Mouse (Mus musculus) erythroblast, embryonic 14.5 days (primary cell): ENCODE data around the gene Srl. TPM values are rescaled to one million over a fixed set of nuclear protein-coding genes. Genes with fewer than 3 reads are reported as not detected.

Experiments used
- H3K27me3 ChIP-seq: 2 replicates; pipeline ENCODE4 v1.6.1; 2012; ENCODE audit warnings: inconsistent platforms; ENCODE audit not compliant: control insufficient read depth
- H3K36me3 ChIP-seq: 2 replicates; pipeline ENCODE4 v1.6.1; 2012; ENCODE audit warnings: mild to moderate bottlenecking, inconsistent platforms; ENCODE audit not compliant: control insufficient read depth
- H3K4me1 ChIP-seq: 2 replicates; pipeline ENCODE4 v1.6.1; 2012; ENCODE audit warnings: inconsistent platforms; ENCODE audit not compliant: control insufficient read depth
- H3K4me3 ChIP-seq: replicated peaks from 2 replicates; pipeline ENCODE3; 2012; ENCODE audit warnings: moderate library complexity, mild to moderate bottlenecking, inconsistent platforms
- H3K9me3 ChIP-seq: 2 replicates; pipeline ENCODE4 v1.6.1; 2012; ENCODE audit warnings: low read length, inconsistent platforms, mixed read lengths; ENCODE audit not compliant: control insufficient read depth
- GATA1 ChIP-seq: IDR thresholded peaks from 2 replicates; pipeline ENCODE4 v1.6.1; 2012; ENCODE audit warnings: low read length, inconsistent platforms, mixed read lengths
- TAL1 ChIP-seq: IDR thresholded peaks from 3 replicates; pipeline ENCODE4 v1.6.1; 2012; ENCODE audit warnings: low read length, inconsistent platforms, mixed read lengths
- polyA plus RNA-seq: library from polyadenylated mRNA; stranded (reverse); fragments of >175 nt; gene quantifications from 2 replicates; pipeline ENCODE4 v1.2.3, GENCODE M21; 2012

Srl gene
- polyA plus RNA-seq, 1 experiment, result not detected

DNA sequence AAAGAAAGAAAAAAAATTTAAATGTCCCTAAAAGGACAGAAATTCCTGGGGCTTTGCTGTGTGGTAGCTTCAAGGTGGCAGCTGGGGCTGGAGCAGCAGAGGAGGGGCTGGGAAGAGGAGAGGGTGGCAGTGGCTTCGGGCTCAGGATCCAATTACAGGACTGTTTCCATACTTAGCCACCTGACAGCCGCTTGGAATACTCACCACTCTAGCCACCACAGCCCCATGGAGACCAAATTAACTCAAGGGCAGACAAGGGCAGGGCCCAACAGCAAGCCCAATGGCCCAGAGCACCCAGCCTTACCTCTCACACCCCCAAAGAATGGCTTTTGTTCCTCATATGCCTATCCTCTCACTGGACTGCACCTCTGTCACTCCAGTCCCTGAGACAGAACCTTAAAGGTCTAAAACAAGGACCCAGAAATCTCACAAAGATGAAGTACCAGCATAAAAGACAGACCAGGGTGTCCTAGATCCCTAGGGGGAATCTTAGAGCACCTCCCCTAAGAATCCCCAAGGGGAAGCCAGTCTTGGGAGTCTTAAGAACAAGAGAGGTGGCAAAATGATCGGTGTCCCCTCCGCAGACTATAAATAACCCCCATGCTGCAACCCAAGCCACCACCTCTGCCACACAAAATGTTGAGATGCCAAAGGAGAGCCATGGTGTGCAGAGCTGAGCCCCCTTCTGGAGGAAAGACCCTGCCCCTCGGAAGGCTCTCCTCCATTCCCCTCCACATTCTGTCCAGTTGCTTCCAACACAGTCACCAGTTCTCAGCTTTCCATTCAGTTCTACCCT, 19.7 kb downstream of the Srl start:
- Histone ChIP-seq H3K27me3 (no peaks in the 10 kb centered on the region), H3K4me1 (peaks cover 5% of the 10 kb centered on the region)

DNA sequence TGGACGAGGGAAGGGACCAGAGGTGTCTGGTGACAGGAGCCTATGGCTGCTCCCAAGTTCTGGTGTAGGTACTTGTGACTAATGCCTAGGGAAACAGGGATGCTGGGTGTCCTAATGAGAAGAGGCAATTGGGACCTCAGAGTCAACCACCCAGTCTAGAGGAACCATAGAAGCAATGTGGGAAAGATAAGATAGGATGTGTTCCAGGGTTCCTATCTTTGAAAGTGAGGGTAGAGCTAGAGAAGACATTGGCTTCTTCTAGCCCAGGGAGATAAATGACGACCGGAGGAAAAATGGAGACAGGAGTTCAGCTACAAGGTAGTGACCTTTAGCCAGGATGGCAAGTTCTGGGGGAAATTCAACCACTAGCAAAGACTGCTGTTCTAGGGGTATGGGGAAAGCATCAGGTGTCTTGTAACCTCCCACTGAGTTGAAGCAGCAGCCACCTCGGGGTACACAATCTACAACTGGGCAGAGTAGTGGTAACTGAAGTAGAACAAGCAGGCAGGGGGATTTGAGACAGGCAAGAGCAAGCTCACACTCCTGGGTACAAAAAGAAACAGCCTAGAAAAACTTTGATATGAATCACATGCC, 20.4 kb downstream of the Srl start:
- no peaks in the 10 kb centered on the region for H3K27me3 ChIP-seq
- H3K4me3 ChIP-seq, result no peak overlapping the region
- H3K9me3 ChIP-seq, result no peaks in the 10 kb centered on the region
- TF ChIP-seq TAL1 (no peak), GATA1 (no peak)
- peaks cover 5% of the 10 kb centered on the region for H3K4me1 ChIP-seq
- no peaks in the 10 kb centered on the region for H3K36me3 ChIP-seq

More for the DNA sequence above, 19.7 kb downstream of the Srl start:
- Histone ChIP-seq H3K4me3 (no peak overlapping the region), H3K9me3 (no peaks in the 10 kb centered on the region), H3K36me3 (no peaks in the 10 kb centered on the region)
- TF ChIP-seq GATA1 (no peak), TAL1 (no peak)

DNA sequence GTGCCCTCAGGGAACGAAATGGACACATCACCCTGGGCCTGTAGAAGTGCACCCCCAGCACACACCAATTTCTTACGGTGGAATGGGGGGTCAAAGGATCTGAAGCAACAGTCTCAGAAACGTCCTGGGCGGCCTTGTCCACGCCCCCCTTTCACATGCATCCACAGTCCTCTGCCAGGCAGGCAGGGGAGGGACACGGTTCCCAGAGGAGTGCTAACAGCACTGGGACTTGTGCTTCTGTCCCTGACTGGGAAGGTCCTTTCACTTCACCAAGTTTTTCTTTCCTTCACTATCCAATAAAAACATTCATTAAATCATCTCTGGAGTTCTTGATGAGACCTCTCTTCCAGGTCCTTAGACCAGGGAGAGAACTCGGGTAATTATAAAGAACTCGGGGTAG, 20.9 kb downstream of the Srl start:
- no peaks in the 10 kb centered on the region for H3K36me3 ChIP-seq
- no peaks in the 10 kb centered on the region for H3K27me3 ChIP-seq
- peaks cover 5% of the 10 kb centered on the region for H3K4me1 ChIP-seq
- H3K4me3 ChIP-seq, result no peak overlapping the region
- TF ChIP-seq GATA1, result no peak
- no peak for TF ChIP-seq TAL1
- H3K9me3 ChIP-seq, result no peaks in the 10 kb centered on the region

DNA sequence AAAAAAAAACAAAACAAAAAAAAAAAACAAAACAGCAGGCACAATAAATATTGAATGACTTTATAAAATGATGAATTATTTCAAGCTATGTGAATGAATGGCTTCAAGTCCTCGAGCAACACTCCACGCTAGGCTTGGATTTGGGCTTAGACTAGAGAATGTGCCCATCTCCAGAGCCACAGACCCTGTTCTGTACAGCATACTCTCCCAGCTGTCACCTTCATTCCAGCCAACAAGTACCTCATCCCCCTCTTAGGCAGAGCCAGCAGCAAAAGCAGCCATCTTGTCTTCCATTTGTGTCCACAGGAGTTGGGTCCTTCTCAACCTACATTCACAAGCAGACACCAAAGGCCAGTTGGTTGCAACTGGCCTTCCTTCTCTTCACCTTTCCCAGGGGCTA, 21.8 kb downstream of the Srl start:
- no peaks in the 10 kb centered on the region for H3K9me3 ChIP-seq
- no peaks in the 10 kb centered on the region for H3K27me3 ChIP-seq
- no peaks in the 10 kb centered on the region for H3K36me3 ChIP-seq
- H3K4me3 ChIP-seq, result no peak overlapping the region
- no peak for TF ChIP-seq TAL1
- no peak for TF ChIP-seq GATA1
- peaks cover 5% of the 10 kb centered on the region for H3K4me1 ChIP-seq

DNA sequence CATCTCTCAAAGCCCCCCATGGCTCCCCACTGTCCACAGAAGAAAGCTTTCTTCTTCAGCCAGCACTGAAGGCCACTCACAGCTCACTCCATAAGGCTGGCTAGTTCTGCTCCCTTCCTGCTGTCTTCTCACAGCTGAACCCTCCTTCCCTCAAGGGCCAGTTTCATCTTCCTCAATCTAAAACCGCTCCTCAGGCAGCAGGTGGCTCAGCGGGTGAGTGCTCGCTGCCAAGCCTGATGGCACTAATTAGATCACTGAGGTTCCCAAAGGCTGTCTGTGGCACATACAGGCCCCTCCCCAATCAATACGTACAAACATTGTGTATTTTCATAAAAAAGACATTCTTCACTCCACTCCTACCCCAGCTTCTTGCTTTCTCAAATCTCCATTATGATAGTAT, 22.5 kb downstream of the Srl start:
- no peak overlapping the region for H3K4me3 ChIP-seq
- H3K36me3 ChIP-seq, result no peaks in the 10 kb centered on the region
- H3K9me3 ChIP-seq, result no peaks in the 10 kb centered on the region
- peaks cover 6% of the 10 kb centered on the region for H3K4me1 ChIP-seq
- TF ChIP-seq GATA1, result no peak
- TF ChIP-seq TAL1, result no peak
- H3K27me3 ChIP-seq, result no peaks in the 10 kb centered on the region

DNA sequence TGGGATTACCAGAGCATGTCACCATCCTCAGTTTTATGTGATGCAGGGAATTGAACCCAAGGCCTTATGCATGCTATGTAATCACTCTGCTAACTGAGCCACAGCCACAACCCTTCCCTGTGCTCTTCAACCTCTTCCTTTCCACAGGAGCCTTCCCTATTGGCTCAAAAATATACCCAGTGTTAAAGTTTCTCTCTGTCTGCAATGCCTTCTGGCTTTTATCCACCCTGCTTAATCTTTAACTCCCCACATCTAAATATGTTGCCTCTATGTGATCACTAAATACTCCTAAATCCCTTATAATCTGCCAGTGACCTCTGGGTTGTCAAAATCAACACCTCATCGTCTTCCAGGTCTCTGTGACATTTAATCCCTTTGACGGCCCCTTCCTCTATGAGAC, 23.7 kb downstream of the Srl start:
- Histone ChIP-seq H3K9me3 (no peaks in the 10 kb centered on the region), H3K4me3 (no peak overlapping the region), H3K4me1 (peaks cover 6% of the 10 kb centered on the region), H3K36me3 (no peaks in the 10 kb centered on the region), H3K27me3 (no peaks in the 10 kb centered on the region)
- no peak for TF ChIP-seq GATA1
- no peak for TF ChIP-seq TAL1

DNA sequence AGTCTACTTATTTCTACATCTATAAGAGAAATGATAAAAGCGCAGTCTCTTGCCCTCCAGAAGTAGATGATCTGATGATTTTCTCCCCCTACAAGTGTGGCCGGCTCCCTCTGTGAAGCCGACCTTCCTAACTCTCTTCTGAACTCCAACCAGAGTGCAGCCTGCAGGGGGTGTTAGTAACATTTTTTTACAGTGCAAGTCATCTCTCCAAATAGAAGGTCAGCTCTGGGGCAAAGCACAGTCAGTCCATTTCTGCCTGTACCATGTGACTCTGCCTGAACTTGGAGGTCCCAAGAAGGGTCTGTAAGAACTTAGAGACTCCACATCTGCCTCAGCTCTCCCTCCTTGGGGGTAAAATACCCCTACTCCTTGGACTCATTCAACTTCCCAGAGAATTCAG, 27.2 kb downstream of the Srl start:
- Histone ChIP-seq H3K4me3 (no peak overlapping the region), H3K36me3 (no peaks in the 10 kb centered on the region), H3K9me3 (no peaks in the 10 kb centered on the region), H3K27me3 (no peaks in the 10 kb centered on the region), H3K4me1 (peaks cover 1% of the 10 kb centered on the region; the same call in 1 of the 2 replicates)
- TF ChIP-seq GATA1 (no peak), TAL1 (no peak)

DNA sequence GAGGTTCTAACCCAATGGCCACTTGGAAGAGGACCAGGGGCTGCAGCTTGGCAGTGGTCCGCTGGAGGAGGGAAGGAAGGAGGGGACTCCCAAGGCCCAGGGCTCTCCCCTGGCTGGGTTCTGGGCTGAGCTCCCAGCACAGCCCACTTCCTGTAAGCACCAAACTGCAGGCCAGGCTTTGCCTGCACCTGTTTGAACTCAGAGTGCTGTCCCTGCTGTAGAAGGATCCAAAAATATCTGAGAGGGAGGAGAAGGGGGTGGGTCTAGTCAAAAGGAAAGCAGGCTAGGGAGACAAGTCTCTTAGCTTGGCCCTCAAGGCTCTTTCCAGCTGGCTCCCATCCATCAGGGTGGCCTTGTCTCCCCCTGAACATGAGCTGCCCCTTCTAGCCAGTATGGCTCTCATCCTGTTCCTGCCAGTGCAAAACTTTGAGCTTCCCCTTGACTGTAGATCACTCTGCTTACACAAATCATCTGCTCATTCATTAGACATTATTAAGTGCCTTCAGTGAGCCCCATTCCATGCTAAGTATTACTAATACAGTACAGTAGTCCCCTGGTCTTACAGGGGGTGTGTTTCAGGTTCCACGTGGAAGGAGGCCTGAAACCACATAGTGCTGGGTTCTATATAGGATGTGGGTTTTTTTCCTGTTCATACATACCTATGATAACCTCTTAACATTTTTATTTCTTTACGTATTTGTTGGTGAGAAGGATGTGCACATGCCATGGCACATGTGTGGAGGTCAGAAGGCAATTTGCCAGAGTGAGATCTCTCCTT, 28.8 kb downstream of the Srl start:
- peaks cover 1% of the 10 kb centered on the region; the same call in 1 of the 2 replicates for H3K4me1 ChIP-seq

DNA sequence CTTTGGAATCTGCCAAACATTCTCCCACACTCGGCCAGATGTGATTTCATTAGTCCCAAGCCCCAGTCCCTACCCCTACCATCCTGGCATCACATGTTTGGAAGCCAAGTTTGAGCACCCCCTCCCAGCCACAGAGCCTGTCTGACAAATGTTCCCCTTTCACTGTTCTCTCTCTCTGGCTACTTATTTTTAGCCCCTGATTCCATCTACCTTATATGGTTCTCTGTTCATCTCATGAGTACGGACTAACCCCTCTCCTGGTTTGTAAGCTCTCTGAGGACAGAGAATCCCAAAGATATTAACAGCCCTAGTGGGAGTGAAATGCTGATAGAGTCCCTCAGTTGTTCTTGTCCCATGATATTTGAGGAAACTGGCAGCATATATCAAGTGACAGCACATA, 30.2 kb downstream of the Srl start:
- H3K4me1 ChIP-seq, result peaks cover 1% of the 10 kb centered on the region; the same call in 1 of the 2 replicates
- no peaks in the 10 kb centered on the region for H3K36me3 ChIP-seq
- no peaks in the 10 kb centered on the region for H3K27me3 ChIP-seq
- TF ChIP-seq GATA1, result no peak
- TF ChIP-seq TAL1, result no peak
- no peak overlapping the region for H3K4me3 ChIP-seq
- H3K9me3 ChIP-seq, result no peaks in the 10 kb centered on the region

More for the DNA sequence above, 28.8 kb downstream of the Srl start:
- Histone ChIP-seq H3K4me3 (no peak overlapping the region), H3K9me3 (no peaks in the 10 kb centered on the region), H3K36me3 (no peaks in the 10 kb centered on the region), H3K27me3 (no peaks in the 10 kb centered on the region)
- TF ChIP-seq GATA1 (no peak), TAL1 (no peak)
